Mouse (Mus musculus) neural tube, embryonic 12.5 days (tissue): ENCODE results near the gene Psen2. TPM values are rescaled to one million over a fixed set of nuclear protein-coding genes. Genes with fewer than 3 reads are reported as not detected.

Experiments
- ATAC-seq: fragments of 200-750 bp; cut with Nextera tagmentation; 2 replicates; pipeline ENCODE4 v1.8.0; 2017; ENCODE audit warnings: low read depth, mild to moderate bottlenecking, moderate TSS enrichment, moderate library complexity; ENCODE audit not compliant: low FRiP score
- H3K27ac ChIP-seq: fragments of 300-500 bp; sonication (generic); 2 replicates; pipeline ENCODE4 v1.5.1; 2016
- H3K27me3 ChIP-seq: fragments of 300-500 bp; sonication (generic); replicated peaks from 2 replicates; pipeline ENCODE4 v1.6.1; 2016; ENCODE audit warnings: mild to moderate bottlenecking
- H3K36me3 ChIP-seq: fragments of 300-500 bp; sonication (generic); 2 replicates; pipeline ENCODE4 v1.6.1; 2016; ENCODE audit warnings: mild to moderate bottlenecking
- H3K4me1 ChIP-seq: fragments of 300-500 bp; sonication (generic); 2 replicates; pipeline ENCODE4 v1.6.1; 2016
- H3K4me2 ChIP-seq: fragments of 300-500 bp; sonication (generic); replicated peaks from 2 replicates; pipeline ENCODE4 v1.6.1; 2016; ENCODE audit warnings: mild to moderate bottlenecking
- H3K4me3 ChIP-seq: fragments of 300-500 bp; sonication (generic); 2 replicates; pipeline ENCODE4 v1.5.1; 2016
- H3K9ac ChIP-seq: fragments of 300-500 bp; sonication (generic); 2 replicates; pipeline ENCODE4 v1.6.1; 2016; ENCODE audit warnings: mild to moderate bottlenecking
- H3K9me3 ChIP-seq: fragments of 300-500 bp; sonication (generic); 2 replicates; pipeline ENCODE4 v1.6.1; 2016; ENCODE audit warnings: mild to moderate bottlenecking
- WGBS: fragments of 180-500 bp; shearing (Covaris S2); methylation state at CpG from one replicate; pipeline ENCODE4 v1.1.7; 2016; 5-methylcytosine and 5-hydroxymethylcytosine counted together
- polyA plus RNA-seq: library from polyadenylated mRNA; unstranded; fragments of >200 nt; fragmentation: Nextera tagmentation; extraction: Ambion mirVana; gene quantifications from 2 replicates; pipeline ENCODE4 v1.2.1, GENCODE M21; 2016

Psen2 gene
- polyA plus RNA-seq, 1 experiment from 2014 or later: 9.5 TPM

- Histone ChIP-seq H3K9me3 (no peaks in the 10 kb centered on the region), H3K4me1 (peaks cover 15% of the 10 kb centered on the region; the same call in 1 of the 2 replicates), H3K4me3 (no peak overlapping the region), H3K27ac (no peak overlapping the region), H3K27me3 (no peaks in the 10 kb centered on the region), H3K9ac (no peak overlapping the region), H3K36me3 (no peaks in the 10 kb centered on the region), H3K4me2 (no peak overlapping the region)
- WGBS: 85% methylated on average over 4 of the region's 4 CpGs
- no peak for ATAC-seq
Observed at GRCm38 (mm10) chr1:180290358-180290757, 27.1 kb upstream of the Psen2 start.

- Histone ChIP-seq H3K27me3 (no peaks in the 10 kb centered on the region), H3K4me1 (peaks cover 15% of the 10 kb centered on the region; the same call in 1 of the 2 replicates), H3K36me3 (no peaks in the 10 kb centered on the region), H3K27ac (no peak overlapping the region), H3K9ac (no peak overlapping the region), H3K9me3 (no peaks in the 10 kb centered on the region), H3K4me3 (no peak overlapping the region), H3K4me2 (no peak overlapping the region)
- no peak for ATAC-seq
- WGBS: 74% methylated on average over 5 of the region's 5 CpGs
Observed at GRCm38 (mm10) chr1:180289788-180290187, 26.6 kb upstream of the Psen2 start.

GRCm38 (mm10) chr1:180288872-180289468, 25.7 kb upstream of the Psen2 start:
- H3K27ac ChIP-seq: no peak overlapping the region

GRCm38 (mm10) chr1:180288227-180288626, 25.0 kb upstream of the Psen2 start:
- no peaks in the 10 kb centered on the region for H3K27me3 ChIP-seq
- no peaks in the 10 kb centered on the region for H3K36me3 ChIP-seq
- 77% methylated on average over 7 of the region's 7 CpGs for WGBS
- no peak overlapping the region for H3K9ac ChIP-seq
- peaks cover 26% of the 10 kb centered on the region for H3K4me1 ChIP-seq
- no peak overlapping the region for H3K4me2 ChIP-seq
- ATAC-seq: no peak
- no peaks in the 10 kb centered on the region for H3K9me3 ChIP-seq
- H3K4me3 ChIP-seq: no peak overlapping the region
- no peak overlapping the region for H3K27ac ChIP-seq

More at GRCm38 (mm10) chr1:180288872-180289468, 25.7 kb upstream of the Psen2 start:
- Histone ChIP-seq H3K27me3 (no peaks in the 10 kb centered on the region), H3K9ac (no peak overlapping the region), H3K4me3 (no peak overlapping the region), H3K9me3 (no peaks in the 10 kb centered on the region), H3K4me1 (peaks cover 21% of the 10 kb centered on the region), H3K36me3 (no peaks in the 10 kb centered on the region), H3K4me2 (no peak overlapping the region)
- WGBS: 89% methylated on average over 7 of the region's 7 CpGs
- ATAC-seq: no peak

- WGBS: 61% methylated on average over 15 of the region's 15 CpGs
- no peak overlapping the region for H3K27ac ChIP-seq
Observed at GRCm38 (mm10) chr1:180286081-180286831, 23.0 kb upstream of the Psen2 start.

GRCm38 (mm10) chr1:180283813-180284768, 20.9 kb upstream of the Psen2 start:
- 0 out of 2 replicates have a peak overlapping the region, but pooled peaks have one; percentile 26 for H3K9ac ChIP-seq
- no peaks in the 10 kb centered on the region for H3K27me3 ChIP-seq
- ATAC-seq: peak; percentile 58
- H3K4me1 ChIP-seq: peaks cover 30% of the 10 kb centered on the region
- no peak overlapping the region for H3K4me3 ChIP-seq
- 21% methylated on average over 16 of the region's 16 CpGs for WGBS
- H3K4me2 ChIP-seq: no peak overlapping the region; the same call in 1 of the 2 replicates
- H3K27ac ChIP-seq: no peak overlapping the region
- no peaks in the 10 kb centered on the region for H3K9me3 ChIP-seq
- no peaks in the 10 kb centered on the region for H3K36me3 ChIP-seq

More at GRCm38 (mm10) chr1:180286081-180286831, 23.0 kb upstream of the Psen2 start:
- H3K4me3 ChIP-seq: no peak overlapping the region
- no peaks in the 10 kb centered on the region for H3K9me3 ChIP-seq
- no peaks in the 10 kb centered on the region for H3K27me3 ChIP-seq
- H3K9ac ChIP-seq: no peak overlapping the region
- no peak for ATAC-seq
- H3K36me3 ChIP-seq: no peaks in the 10 kb centered on the region
- peaks cover 26% of the 10 kb centered on the region for H3K4me1 ChIP-seq
- no peak overlapping the region for H3K4me2 ChIP-seq

- no peak overlapping the region for H3K27ac ChIP-seq
- H3K4me1 ChIP-seq: peaks cover 28% of the 10 kb centered on the region
- H3K36me3 ChIP-seq: no peaks in the 10 kb centered on the region
- H3K4me2 ChIP-seq: no peak overlapping the region
- no peaks in the 10 kb centered on the region for H3K27me3 ChIP-seq
- H3K9ac ChIP-seq: no peak overlapping the region
- no peak overlapping the region for H3K4me3 ChIP-seq
- no peaks in the 10 kb centered on the region for H3K9me3 ChIP-seq
- ATAC-seq: no peak
- WGBS: 60% methylated on average over 6 of the region's 6 CpGs
Observed at GRCm38 (mm10) chr1:180282581-180282980, 19.3 kb upstream of the Psen2 start.

GRCm38 (mm10) chr1:180279648-180280047, 16.4 kb upstream of the Psen2 start:
- Histone ChIP-seq H3K9ac (no peak overlapping the region), H3K4me2 (no peak overlapping the region), H3K4me3 (no peak overlapping the region), H3K27me3 (no peaks in the 10 kb centered on the region), H3K4me1 (peaks cover 19% of the 10 kb centered on the region), H3K9me3 (no peaks in the 10 kb centered on the region), H3K36me3 (no peaks in the 10 kb centered on the region), H3K27ac (no peak overlapping the region)
- ATAC-seq: no peak
- WGBS: 44% methylated on average over 7 of the region's 7 CpGs

GRCm38 (mm10) chr1:180277563-180277962, 14.3 kb upstream of the Psen2 start:
- no peak for ATAC-seq
- H3K9ac ChIP-seq: no peak overlapping the region
- H3K4me1 ChIP-seq: peaks cover 8% of the 10 kb centered on the region; the same call in 1 of the 2 replicates
- H3K36me3 ChIP-seq: no peaks in the 10 kb centered on the region
- no peak overlapping the region for H3K4me3 ChIP-seq
- H3K4me2 ChIP-seq: no peak overlapping the region
- H3K27ac ChIP-seq: no peak overlapping the region
- WGBS: 81% methylated on average over 9 of the region's 9 CpGs
- no peaks in the 10 kb centered on the region for H3K9me3 ChIP-seq
- no peaks in the 10 kb centered on the region for H3K27me3 ChIP-seq

GRCm38 (mm10) chr1:180274725-180275308, 11.6 kb upstream of the Psen2 start:
- Histone ChIP-seq H3K9me3 (no peaks in the 10 kb centered on the region), H3K27ac (no peak overlapping the region), H3K36me3 (no peaks in the 10 kb centered on the region), H3K27me3 (no peaks in the 10 kb centered on the region), H3K4me1 (peaks cover 6% of the 10 kb centered on the region; the same call in 1 of the 2 replicates), H3K4me3 (no peak overlapping the region), H3K9ac (no peak overlapping the region), H3K4me2 (no peak overlapping the region)
- WGBS: 83% methylated on average over 10 of the region's 10 CpGs
- ATAC-seq: no peak

GRCm38 (mm10) chr1:180269033-180269432, 5.8 kb upstream of the Psen2 start:
- WGBS: 97% methylated on average over 2 of the region's 2 CpGs
- no peaks in the 10 kb centered on the region for H3K9me3 ChIP-seq
- H3K9ac ChIP-seq: no peak overlapping the region
- no peaks in the 10 kb centered on the region for H3K4me1 ChIP-seq
- no peak for ATAC-seq
- no peak overlapping the region for H3K27ac ChIP-seq
- H3K27me3 ChIP-seq: peaks cover 4% of the 10 kb centered on the region; the same call in 1 of the 2 replicates
- H3K4me2 ChIP-seq: no peak overlapping the region
- H3K36me3 ChIP-seq: no peaks in the 10 kb centered on the region
- no peak overlapping the region for H3K4me3 ChIP-seq
